Mouse (Mus musculus) lung, embryonic 15.5 days (tissue): Measurements from ENCODE around the gene Naa80. TPM values are rescaled to one million over a fixed set of nuclear protein-coding genes. Genes with fewer than 3 reads are reported as not detected.
"Not testable (repeated sequence)": the region's sequence is repeated elsewhere in the genome, so short reads cannot be mapped to it uniquely, and the experiment has no call there.

Source experiments
- ATAC-seq: fragments of 200-750 bp; cut with Nextera tagmentation; 2 replicates; pipeline ENCODE4 v1.8.0; 2017; ENCODE audit warnings: moderate number of reproducible peaks, borderline replicate concordance; ENCODE audit not compliant: low FRiP score, low TSS enrichment; ENCODE audit errors: extremely low read depth
- H3K27ac ChIP-seq: fragments of 300-500 bp; sonication (generic); 2 replicates; pipeline ENCODE4 v1.5.1; 2015; ENCODE audit warnings: moderate library complexity, mild to moderate bottlenecking, inconsistent platforms
- H3K27me3 ChIP-seq: fragments of 300-500 bp; sonication (generic); 2 replicates; pipeline ENCODE4 v1.6.1; 2015; ENCODE audit warnings: inconsistent platforms
- H3K36me3 ChIP-seq: fragments of 300-500 bp; sonication (generic); 2 replicates; pipeline ENCODE4 v1.6.1; 2015; ENCODE audit warnings: inconsistent platforms
- H3K4me1 ChIP-seq: fragments of 300-500 bp; sonication (generic); 2 replicates; pipeline ENCODE4 v1.6.1; 2015; ENCODE audit warnings: inconsistent platforms
- H3K4me2 ChIP-seq: fragments of 300-500 bp; sonication (generic); 2 replicates; pipeline ENCODE4 v1.6.1; 2015; ENCODE audit warnings: inconsistent platforms, mild to moderate bottlenecking, moderate library complexity
- H3K4me3 ChIP-seq: fragments of 300-500 bp; sonication (generic); 2 replicates; pipeline ENCODE4 v1.5.1; 2015; ENCODE audit warnings: mild to moderate bottlenecking, inconsistent platforms
- H3K9ac ChIP-seq: fragments of 300-500 bp; sonication (generic); 2 replicates; pipeline ENCODE4 v1.6.1; 2015; ENCODE audit warnings: inconsistent platforms
- H3K9me3 ChIP-seq: fragments of 300-500 bp; sonication (generic); 2 replicates; pipeline ENCODE4 v1.6.1; 2016; ENCODE audit warnings: inconsistent platforms
- WGBS: fragments of 180-500 bp; shearing (Covaris S2); methylation state at CpG from one replicate; pipeline ENCODE4 v1.1.7; 2015; 5-methylcytosine and 5-hydroxymethylcytosine counted together
- polyA plus RNA-seq: library from polyadenylated mRNA; unstranded; fragments of >200 nt; fragmentation: Nextera tagmentation; extraction: Ambion mirVana; gene quantifications from 2 replicates; pipeline ENCODE4 v1.2.1, GENCODE M21; 2015

Naa80 gene
- polyA plus RNA-seq, 1 experiment from 2014 or later: 18.2 TPM

DNA sequence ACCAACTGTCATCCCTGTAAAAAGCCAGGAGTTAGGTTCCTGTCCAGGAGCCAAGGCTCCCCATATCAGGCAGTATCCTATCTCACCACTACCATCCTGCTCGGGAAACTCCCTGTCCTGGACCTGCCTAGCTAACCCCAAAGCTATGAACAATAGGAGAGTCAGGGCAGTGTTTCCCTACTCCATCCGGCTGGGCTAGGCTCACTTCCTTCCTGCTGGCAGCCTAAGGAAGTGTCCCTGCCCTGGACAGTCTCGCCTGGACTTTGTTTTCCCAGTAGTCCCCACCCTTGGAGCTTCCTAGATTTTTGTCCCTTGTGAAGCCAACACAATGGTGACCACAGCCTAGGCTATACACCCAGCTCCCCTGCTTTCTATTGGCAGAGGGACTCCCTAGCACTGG, 11.8 kb upstream of the Naa80 start:
- Histone ChIP-seq H3K4me1 (peaks cover 60% of the 10 kb centered on the region), H3K9ac (no peak overlapping the region), H3K27ac (peak overlapping the region; percentile 90), H3K9me3 (no peaks in the 10 kb centered on the region), H3K4me3 (peak overlapping the region; percentile 17; the same call in 1 of the 2 replicates), H3K36me3 (peaks cover 23% of the 10 kb centered on the region), H3K27me3 (no peaks in the 10 kb centered on the region), H3K4me2 (peak overlapping the region; percentile 82; the same call in 1 of the 2 replicates)
- peak; percentile 19 for ATAC-seq
- 72% methylated on average over 3 of the region's 3 CpGs for WGBS

DNA sequence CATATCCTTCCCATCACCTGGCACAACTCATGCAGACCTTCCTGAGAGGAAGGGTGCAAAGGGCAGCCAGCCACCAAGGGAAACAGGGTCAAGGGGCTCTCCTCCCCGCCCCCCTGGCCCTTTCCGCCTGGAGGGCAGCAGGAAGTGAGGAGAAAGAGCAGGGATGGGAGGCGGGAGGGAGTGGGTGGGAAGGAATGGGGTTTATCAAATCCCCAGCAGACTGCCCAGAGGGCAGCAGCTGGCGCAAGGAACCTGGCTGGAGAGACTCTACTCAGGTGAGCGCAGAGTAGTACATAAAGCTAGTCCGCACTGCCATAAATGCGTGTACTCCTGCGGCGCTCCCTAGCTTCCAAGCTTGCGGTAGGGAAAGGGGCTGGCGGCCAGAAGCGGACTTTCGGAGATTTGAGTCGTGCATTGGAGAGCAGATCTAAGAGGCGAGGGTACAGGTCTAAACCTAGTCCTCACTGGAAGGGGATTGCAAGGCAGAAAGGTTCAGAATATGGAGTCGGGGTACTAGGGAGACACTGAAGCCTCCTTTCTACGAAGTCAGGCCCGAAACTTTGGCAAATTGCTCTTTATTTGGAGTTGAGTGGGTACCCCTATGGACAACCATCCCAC, 10.9 kb upstream of the Naa80 start, which contains the start of gene Hyal2:
Hyal2 (plus strand) TSS at position 244 of the 618 bp plus-strand sequence.
- Histone ChIP-seq H3K4me2 (peak within 1 kb of the TSS; percentile 82), H3K27ac (peak within 1 kb of the TSS; percentile 90), H3K9ac (peak within 1 kb of the TSS; percentile 66), H3K36me3 (peaks cover 27% of the 10 kb centered on the region), H3K9me3 (no peaks in the 10 kb centered on the region), H3K27me3 (no peaks in the 10 kb centered on the region), H3K4me3 (peak within 1 kb of the TSS; percentile 73), H3K4me1 (peaks cover 54% of the 10 kb centered on the region)
- WGBS: 8% methylated on average over 18 of the region's 18 CpGs
- ATAC-seq: no peak

DNA sequence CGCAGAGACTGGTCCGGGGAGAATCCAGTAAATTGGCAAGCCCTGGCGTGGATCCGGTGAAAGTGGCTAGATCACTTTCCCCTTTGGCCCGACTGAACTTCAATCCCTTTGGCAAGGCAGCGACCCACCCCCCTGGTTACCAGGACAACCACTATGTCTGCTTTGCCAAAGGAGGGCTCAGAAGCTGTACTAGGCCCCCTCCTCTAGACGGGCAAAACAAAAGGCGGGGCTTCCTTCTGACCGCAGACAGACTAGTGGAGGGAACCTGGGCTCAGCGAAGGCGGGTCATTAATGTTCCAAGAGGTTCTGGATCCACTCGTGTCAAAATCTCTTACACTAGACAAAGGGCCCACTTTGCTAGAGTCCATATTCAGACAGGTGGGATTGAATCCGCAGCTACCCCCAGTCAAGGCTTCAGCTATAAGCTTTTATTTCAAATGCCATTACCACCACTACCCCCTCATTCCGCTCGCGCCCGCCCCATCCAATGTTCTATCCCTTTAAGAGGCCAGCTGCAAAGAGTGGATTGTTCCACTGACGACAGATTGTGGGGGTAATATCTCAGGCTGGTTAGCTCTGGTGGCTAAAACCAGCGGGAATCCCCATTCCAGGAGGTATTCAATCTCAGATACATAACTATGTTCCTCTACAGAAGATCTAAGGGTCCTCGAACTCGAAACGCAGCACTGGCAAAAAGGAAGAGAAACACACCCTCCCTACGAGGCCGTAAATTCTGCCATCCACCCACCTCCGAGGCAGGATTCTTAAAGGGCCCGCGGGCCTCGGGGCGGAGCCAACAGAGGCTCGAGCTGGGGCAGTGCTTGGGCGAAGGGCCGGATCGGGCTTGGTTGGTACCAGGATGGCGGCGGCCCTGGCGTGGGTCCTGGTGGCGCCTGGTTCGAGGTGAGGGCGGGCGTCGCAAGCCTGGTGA, 10.1 kb upstream of the Naa80 start:
- H3K27me3 ChIP-seq: no peaks in the 10 kb centered on the region
- H3K27ac ChIP-seq: peak overlapping the region; percentile 90
- H3K4me1 ChIP-seq: peaks cover 51% of the 10 kb centered on the region
- peak overlapping the region; percentile 73 for H3K4me2 ChIP-seq
- peaks cover 33% of the 10 kb centered on the region for H3K36me3 ChIP-seq
- no peaks in the 10 kb centered on the region for H3K9me3 ChIP-seq
- peak overlapping the region; percentile 73 for H3K4me3 ChIP-seq
- 0% methylated on average over 41 of the region's 41 CpGs for WGBS
- peak overlapping the region; percentile 66 for H3K9ac ChIP-seq
- ATAC-seq: peak; percentile 85

DNA sequence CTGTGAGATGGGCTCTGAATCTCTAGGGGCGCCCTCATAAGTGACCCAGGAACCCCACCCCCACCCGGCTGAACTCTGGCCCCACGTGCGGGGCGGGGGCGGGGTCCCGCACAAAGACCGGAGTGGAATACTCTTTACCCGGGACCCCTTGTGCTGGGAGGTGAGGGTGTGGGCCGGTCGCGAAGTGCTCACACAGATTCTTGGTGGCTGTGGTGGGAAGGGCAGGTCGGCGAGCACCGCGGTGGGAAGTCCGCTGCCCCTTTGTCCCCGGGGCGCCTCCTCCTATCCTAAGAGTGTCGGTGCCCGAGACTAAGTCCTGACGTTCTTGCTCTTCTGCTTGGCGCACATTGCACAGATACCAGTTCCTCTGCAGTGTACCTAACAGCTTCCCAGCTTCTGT, 9.4 kb upstream of the Naa80 start:
- Histone ChIP-seq H3K4me3 (peak overlapping the region; percentile 73), H3K4me2 (peak overlapping the region; percentile 73), H3K27me3 (no peaks in the 10 kb centered on the region), H3K9ac (peak overlapping the region; percentile 66), H3K9me3 (no peaks in the 10 kb centered on the region), H3K4me1 (peaks cover 44% of the 10 kb centered on the region), H3K36me3 (peaks cover 36% of the 10 kb centered on the region), H3K27ac (peak overlapping the region; percentile 90)
- WGBS: 0% methylated on average over 23 of the region's 23 CpGs
- ATAC-seq: peak; percentile 6; the same call in 1 of the 2 replicates

DNA sequence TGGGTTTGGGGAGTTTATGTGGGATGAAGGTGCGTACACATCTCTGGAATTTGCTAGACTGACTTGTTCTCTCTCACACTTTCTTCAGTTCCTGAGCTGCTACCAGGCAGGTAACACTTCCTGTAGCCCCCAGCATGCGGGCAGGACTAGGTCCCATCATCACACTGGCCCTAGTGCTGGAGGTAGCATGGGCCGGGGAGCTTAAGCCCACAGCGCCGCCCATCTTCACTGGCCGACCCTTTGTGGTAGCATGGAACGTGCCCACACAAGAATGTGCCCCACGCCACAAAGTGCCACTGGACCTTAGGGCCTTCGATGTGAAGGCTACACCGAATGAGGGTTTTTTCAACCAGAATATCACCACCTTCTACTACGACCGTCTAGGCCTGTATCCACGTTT, 8.7 kb upstream of the Naa80 start:
- peak overlapping the region; percentile 66 for H3K9ac ChIP-seq
- ATAC-seq: no peak
- 20% methylated on average over 13 of the region's 13 CpGs for WGBS
- peaks cover 44% of the 10 kb centered on the region for H3K4me1 ChIP-seq
- peaks cover 38% of the 10 kb centered on the region for H3K36me3 ChIP-seq
- H3K27me3 ChIP-seq: no peaks in the 10 kb centered on the region
- peak overlapping the region; percentile 73 for H3K4me2 ChIP-seq
- H3K4me3 ChIP-seq: peak overlapping the region; percentile 73
- no peaks in the 10 kb centered on the region for H3K9me3 ChIP-seq
- H3K27ac ChIP-seq: peak overlapping the region; percentile 90

DNA sequence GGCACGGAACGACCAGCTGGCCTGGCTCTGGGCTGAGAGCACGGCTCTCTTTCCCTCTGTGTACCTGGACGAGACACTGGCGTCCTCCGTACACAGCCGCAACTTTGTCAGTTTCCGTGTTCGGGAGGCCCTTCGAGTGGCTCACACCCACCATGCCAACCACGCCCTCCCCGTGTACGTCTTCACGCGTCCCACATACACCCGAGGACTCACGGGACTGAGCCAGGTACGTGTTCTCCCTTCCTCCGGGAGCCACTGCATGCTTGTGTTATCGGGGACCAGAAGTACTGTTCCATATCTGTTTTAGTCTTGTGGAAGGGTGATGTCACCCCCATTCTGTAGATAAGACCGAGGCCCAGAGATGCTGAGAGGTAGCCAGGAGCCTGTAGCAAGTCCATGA, 7.8 kb upstream of the Naa80 start:
- H3K4me2 ChIP-seq: peak overlapping the region; percentile 73
- no peaks in the 10 kb centered on the region for H3K27me3 ChIP-seq
- H3K9me3 ChIP-seq: no peaks in the 10 kb centered on the region
- H3K9ac ChIP-seq: peak overlapping the region; percentile 66; the same call in 1 of the 2 replicates
- peaks cover 35% of the 10 kb centered on the region for H3K36me3 ChIP-seq
- peak overlapping the region; percentile 3; the same call in 1 of the 2 replicates for H3K27ac ChIP-seq
- H3K4me3 ChIP-seq: peak overlapping the region; percentile 73
- 74% methylated on average over 21 of the region's 21 CpGs for WGBS
- peaks cover 48% of the 10 kb centered on the region for H3K4me1 ChIP-seq
- ATAC-seq: no peak

DNA sequence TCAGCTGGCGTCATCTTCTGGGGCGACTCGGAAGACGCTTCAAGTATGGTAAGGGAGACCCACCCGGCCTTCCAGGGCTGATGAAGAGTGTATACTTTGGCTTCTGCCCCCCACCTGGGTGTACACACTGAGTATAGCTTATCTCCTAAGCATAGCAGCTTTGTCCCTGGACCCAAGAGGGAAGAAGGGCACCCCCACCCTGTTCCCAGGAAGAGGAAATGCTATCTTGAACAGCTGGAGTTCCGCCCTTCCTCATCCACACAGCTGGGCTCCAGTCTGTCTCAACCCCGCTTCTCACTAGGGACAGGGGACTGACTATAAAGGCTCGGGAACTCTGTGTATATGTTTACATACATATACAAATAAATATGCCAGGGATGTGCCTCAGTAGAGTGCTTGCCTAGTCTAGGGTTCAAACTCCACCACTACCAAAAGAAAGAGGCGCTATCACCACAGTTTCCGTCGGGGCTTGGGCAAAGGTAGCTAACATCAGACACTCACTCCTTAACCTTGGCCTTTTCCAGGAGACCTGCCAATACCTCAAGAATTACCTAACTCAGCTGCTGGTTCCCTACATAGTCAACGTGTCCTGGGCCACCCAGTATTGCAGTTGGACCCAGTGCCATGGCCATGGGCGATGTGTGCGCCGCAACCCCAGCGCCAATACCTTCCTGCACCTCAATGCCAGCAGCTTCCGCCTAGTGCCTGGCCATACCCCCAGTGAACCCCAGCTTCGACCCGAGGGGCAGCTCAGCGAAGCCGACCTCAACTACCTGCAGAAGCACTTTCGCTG, 7.0 kb upstream of the Naa80 start:
- Histone ChIP-seq H3K9ac (no peak overlapping the region), H3K4me2 (peak overlapping the region; percentile 73), H3K4me1 (peaks cover 49% of the 10 kb centered on the region), H3K9me3 (no peaks in the 10 kb centered on the region), H3K27me3 (no peaks in the 10 kb centered on the region), H3K4me3 (0 out of 2 replicates have a peak overlapping the region, but pooled peaks have one; percentile 73), H3K27ac (no peak overlapping the region), H3K36me3 (peaks cover 35% of the 10 kb centered on the region)
- 83% methylated on average over 22 of the region's 22 CpGs for WGBS
- no peak for ATAC-seq

DNA sequence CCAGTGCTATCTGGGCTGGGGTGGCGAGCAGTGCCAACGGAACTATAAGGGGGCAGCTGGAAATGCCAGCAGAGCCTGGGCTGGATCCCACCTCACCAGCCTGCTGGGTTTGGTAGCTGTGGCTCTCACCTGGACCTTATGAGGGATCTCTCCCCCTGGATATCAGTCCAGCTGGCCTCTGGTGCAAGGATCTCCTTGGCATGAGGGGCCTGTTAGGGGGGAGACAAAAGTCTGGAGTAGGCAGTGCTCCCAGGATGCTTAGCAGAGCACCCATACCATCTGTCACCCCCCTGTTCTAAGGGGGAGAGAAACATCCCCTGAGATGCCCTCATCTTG, 6.4 kb upstream of the Naa80 start:
- H3K27me3 ChIP-seq: no peaks in the 10 kb centered on the region
- peaks cover 35% of the 10 kb centered on the region for H3K36me3 ChIP-seq
- no peak overlapping the region for H3K27ac ChIP-seq
- H3K9ac ChIP-seq: no peak overlapping the region
- WGBS: 84% methylated on average over 2 of the region's 2 CpGs
- H3K4me1 ChIP-seq: peaks cover 49% of the 10 kb centered on the region
- H3K9me3 ChIP-seq: no peaks in the 10 kb centered on the region
- no peak overlapping the region for H3K4me3 ChIP-seq
- ATAC-seq: no peak
- no peak overlapping the region for H3K4me2 ChIP-seq

DNA sequence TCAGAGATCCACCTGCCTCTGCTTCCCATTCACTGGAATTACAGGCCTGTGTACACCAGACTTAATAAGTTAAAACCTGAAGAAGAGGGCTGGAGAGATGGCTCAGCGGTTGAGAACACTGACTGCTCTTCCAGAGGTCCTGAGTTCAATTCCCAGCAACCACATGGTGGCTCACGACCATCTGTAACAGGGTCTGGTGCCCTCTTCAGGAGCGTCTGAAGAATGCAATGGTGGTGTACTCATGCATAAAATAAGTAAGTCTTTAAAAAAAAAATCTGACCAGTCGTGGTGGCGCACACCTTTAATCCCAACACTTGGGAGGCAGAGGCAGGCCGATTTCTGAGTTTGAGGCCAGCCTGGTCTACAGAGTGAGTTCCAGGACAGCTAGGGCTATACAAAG, 4.9 kb upstream of the Naa80 start:
- H3K27me3 ChIP-seq, H3K27ac ChIP-seq, H3K4me2 ChIP-seq, H3K9ac ChIP-seq, H3K4me3 ChIP-seq, H3K9me3 ChIP-seq, ATAC-seq: not testable (repeated sequence)
- H3K36me3 ChIP-seq: peaks cover 35% of the 10 kb centered on the region
- H3K4me1 ChIP-seq: peaks cover 47% of the 10 kb centered on the region
- 77% methylated on average over 6 of the region's 6 CpGs for WGBS

DNA sequence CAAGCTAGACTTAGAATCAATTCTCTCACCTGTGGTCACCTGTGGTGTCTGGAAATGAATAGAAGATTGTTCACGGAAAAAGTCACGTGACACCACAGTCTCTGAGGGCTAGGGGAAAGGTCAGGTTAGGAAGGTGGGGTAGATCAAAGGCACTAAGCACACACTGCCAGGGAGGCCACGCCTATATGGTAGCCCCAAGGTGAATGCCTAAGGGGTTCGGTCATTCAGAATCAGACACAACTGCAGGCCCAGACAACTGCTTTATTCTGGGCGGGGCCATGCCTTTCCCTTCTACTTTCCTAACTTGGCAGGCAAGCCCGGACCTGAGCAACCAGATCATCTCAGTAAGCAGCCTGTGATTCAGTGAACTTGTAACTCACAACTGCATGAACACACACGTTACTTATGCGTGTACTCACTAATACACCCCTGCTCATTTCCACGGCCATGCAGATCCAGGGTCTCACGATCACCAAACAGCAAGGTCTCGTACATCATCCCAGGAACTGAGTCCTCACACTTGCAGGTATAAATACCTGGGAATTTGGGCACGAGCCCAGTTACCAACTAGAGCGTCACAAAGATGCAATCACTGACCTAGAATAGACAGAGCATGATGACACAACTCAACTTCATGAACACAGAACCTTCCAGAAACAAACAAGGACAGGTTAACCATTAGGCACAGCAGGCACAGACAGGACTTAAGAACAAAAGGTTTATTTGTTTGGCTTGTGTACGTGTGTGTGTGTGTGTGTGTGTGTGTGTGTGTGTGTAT, 2.9 kb upstream of the Naa80 start:
- Histone ChIP-seq H3K9ac (no peak overlapping the region), H3K4me1 (peaks cover 45% of the 10 kb centered on the region)

More for the DNA sequence above, 2.9 kb upstream of the Naa80 start:
- H3K4me2 ChIP-seq: no peak overlapping the region
- peak overlapping the region; percentile 74 for H3K27ac ChIP-seq
- H3K4me3 ChIP-seq: no peak overlapping the region
- ATAC-seq: no peak
- peaks cover 35% of the 10 kb centered on the region for H3K36me3 ChIP-seq
- H3K27me3 ChIP-seq: no peaks in the 10 kb centered on the region
- H3K9me3 ChIP-seq: no peaks in the 10 kb centered on the region
- 62% methylated on average over 14 of the region's 14 CpGs for WGBS
